Mouse (Mus musculus) kidney, postnatal 25 days (tissue): ENCODE data around the gene Mpp3.

ENCODE experiments used
- DNase-seq, 2 experiments: peaks; one replicate each; pipeline ENCODE4 v3.0.0; 2021; ENCODE audit warnings: mixed read lengths in 2 of 2

The Mpp3 gene

GRCm38 (mm10) chr11:101974923-101975322 lies 53.3 kb downstream of the Mpp3 start:
- DNase-seq = peak in 1 of 2 experiments; percentile 64

GRCm38 (mm10) chr11:101974181-101974580 lies 54.1 kb downstream of the Mpp3 start:
- DNase-seq = no peak

GRCm38 (mm10) chr11:101973496-101973895 lies 54.8 kb downstream of the Mpp3 start:
- DNase-seq = no peak

- DNase-seq = no peak
Measured at GRCm38 (mm10) chr11:101972651-101973050, 55.6 kb downstream of the Mpp3 start.

GRCm38 (mm10) chr11:101972097-101972496 lies 56.2 kb downstream of the Mpp3 start:
- no peak for DNase-seq

GRCm38 (mm10) chr11:101971410-101971809 lies 56.9 kb downstream of the Mpp3 start:
- DNase-seq = peak in 1 of 2 experiments; percentile 58

GRCm38 (mm10) chr11:101969835-101970234 lies 58.4 kb downstream of the Mpp3 start:
- no peak for DNase-seq

- DNase-seq = peak; percentile 84 to 93
Measured at GRCm38 (mm10) chr11:101968791-101969190, 59.5 kb downstream of the Mpp3 start.

- DNase-seq = no peak
Measured at GRCm38 (mm10) chr11:101968311-101968710, 60.0 kb downstream of the Mpp3 start.

- DNase-seq = no peak
Measured at GRCm38 (mm10) chr11:101966965-101967614, 61.2 kb downstream of the Mpp3 start, which contains the start of gene Sost. TSS of gene Sost (minus strand) at chr11:101967015.

GRCm38 (mm10) chr11:101965553-101965952 lies 62.7 kb downstream of the Mpp3 start:
- no peak for DNase-seq

- no peak for DNase-seq
Measured at GRCm38 (mm10) chr11:101964647-101965046, 63.6 kb downstream of the Mpp3 start.

GRCm38 (mm10) chr11:101963473-101964291 lies 64.6 kb downstream of the Mpp3 start:
- DNase-seq = peak in 1 of 2 experiments; percentile 36

- no peak for DNase-seq
Measured at GRCm38 (mm10) chr11:101963043-101963442, 65.2 kb downstream of the Mpp3 start.

- DNase-seq = no peak
Measured at GRCm38 (mm10) chr11:101957476-101957875, 70.8 kb downstream of the Mpp3 start.

- no peak for DNase-seq
Measured at GRCm38 (mm10) chr11:101953441-101953840, 74.8 kb downstream of the Mpp3 start.

GRCm38 (mm10) chr11:101952541-101953341 lies 75.5 kb downstream of the Mpp3 start:
- peak; percentile 78 to 88 for DNase-seq

GRCm38 (mm10) chr11:101950021-101950420 lies 78.2 kb downstream of the Mpp3 start:
- no peak for DNase-seq
